Mouse (Mus musculus): ENCODE data around the gene Senp1.

Senp1 gene

GRCm38 (mm10) chr15:98002113-98002990, 91.2 kb downstream of the Senp1 start:
- CTCF ChIA-PET = interaction anchor here (0.6 kb wide), 1 partner anchor 1658 kb away, joined by 7 read pairs; no protein-coding TSS in a partner anchor

GRCm38 (mm10) chr15:98001321-98002112, 92.0 kb downstream of the Senp1 start:
- CTCF ChIA-PET = no interaction called here

GRCm38 (mm10) chr15:97999991-98000390, 93.6 kb downstream of the Senp1 start:
- CTCF ChIA-PET = no interaction called here

- CTCF ChIA-PET = no interaction called here
Observed at GRCm38 (mm10) chr15:97999546-97999945, 94.0 kb downstream of the Senp1 start.

GRCm38 (mm10) chr15:97996716-97997256, 96.8 kb downstream of the Senp1 start:
- CTCF ChIA-PET = no interaction called here

- CTCF ChIA-PET = no interaction called here
Observed at GRCm38 (mm10) chr15:97992712-97993286, 100.7 kb downstream of the Senp1 start.

- CTCF ChIA-PET = no interaction called here
Observed at GRCm38 (mm10) chr15:97992027-97992711, 101.4 kb downstream of the Senp1 start.

- CTCF ChIA-PET = no interaction called here
Observed at GRCm38 (mm10) chr15:97991285-97991895, 102.2 kb downstream of the Senp1 start.

GRCm38 (mm10) chr15:97990721-97991120, 102.8 kb downstream of the Senp1 start:
- CTCF ChIA-PET = no interaction called here

- CTCF ChIA-PET = no interaction called here
Observed at GRCm38 (mm10) chr15:97990124-97990523, 103.4 kb downstream of the Senp1 start.

- CTCF ChIA-PET = no interaction called here
Observed at GRCm38 (mm10) chr15:97989544-97989943, 104.0 kb downstream of the Senp1 start.

Data from spleen, embryonic (tissue).